Mouse (Mus musculus) cerebellum, postnatal 4 days (tissue): ENCODE data around the gene Hs3st2.

Source experiments
- DNase-seq, 2 experiments: peaks; one replicate each; pipeline ENCODE4 v3.0.0; 2022; ENCODE audit warnings: low spot score in 2 of 2, mixed read lengths in 1 of 2

The Hs3st2 gene

DNA sequence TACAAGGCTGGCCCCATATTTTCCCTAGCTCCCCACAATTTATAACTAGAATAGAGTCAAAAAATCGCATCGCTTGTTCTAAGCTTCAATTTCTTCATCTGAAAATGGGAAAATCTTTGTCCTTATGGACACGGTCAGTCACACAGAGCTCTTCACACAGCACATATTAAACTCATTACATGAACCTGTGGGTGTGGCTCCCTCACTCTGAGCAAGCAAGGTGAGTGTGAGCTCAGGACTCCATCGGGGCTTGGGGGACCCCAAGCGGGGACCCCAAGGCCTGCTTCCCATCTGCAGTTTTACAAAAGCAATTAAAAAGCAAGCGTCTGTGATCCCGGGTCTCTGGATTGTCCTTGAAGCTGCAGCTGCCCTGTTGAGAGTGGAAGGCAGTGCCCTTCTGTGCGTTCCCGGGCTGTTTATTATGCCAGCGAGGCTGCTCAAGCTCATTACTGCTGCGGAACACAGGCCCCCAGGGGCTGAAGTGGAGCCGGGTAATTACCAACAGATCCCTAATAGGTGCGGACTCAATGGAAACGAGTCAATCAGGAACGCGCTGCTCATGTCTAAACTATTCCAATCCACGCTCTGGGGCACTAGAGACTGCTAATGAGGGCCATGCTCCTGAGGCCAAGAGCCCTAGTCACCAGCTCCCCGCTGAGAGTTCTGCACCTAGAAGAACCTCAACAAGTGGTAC lies 157.8 kb downstream of the Hs3st2 start:
- DNase-seq = no peak
